Mouse (Mus musculus) left cerebral cortex, adult 11 months (tissue): Measurements from ENCODE around the gene Kri1.
"Not testable (repeated sequence)": the region's sequence is repeated elsewhere in the genome, so short reads cannot be mapped to it uniquely, and the experiment has no call there.

Experiments
- DNase-seq: peaks from one replicate; pipeline ENCODE4 v3.0.0; 2022; ENCODE audit warnings: low spot score

The Kri1 gene

DNA sequence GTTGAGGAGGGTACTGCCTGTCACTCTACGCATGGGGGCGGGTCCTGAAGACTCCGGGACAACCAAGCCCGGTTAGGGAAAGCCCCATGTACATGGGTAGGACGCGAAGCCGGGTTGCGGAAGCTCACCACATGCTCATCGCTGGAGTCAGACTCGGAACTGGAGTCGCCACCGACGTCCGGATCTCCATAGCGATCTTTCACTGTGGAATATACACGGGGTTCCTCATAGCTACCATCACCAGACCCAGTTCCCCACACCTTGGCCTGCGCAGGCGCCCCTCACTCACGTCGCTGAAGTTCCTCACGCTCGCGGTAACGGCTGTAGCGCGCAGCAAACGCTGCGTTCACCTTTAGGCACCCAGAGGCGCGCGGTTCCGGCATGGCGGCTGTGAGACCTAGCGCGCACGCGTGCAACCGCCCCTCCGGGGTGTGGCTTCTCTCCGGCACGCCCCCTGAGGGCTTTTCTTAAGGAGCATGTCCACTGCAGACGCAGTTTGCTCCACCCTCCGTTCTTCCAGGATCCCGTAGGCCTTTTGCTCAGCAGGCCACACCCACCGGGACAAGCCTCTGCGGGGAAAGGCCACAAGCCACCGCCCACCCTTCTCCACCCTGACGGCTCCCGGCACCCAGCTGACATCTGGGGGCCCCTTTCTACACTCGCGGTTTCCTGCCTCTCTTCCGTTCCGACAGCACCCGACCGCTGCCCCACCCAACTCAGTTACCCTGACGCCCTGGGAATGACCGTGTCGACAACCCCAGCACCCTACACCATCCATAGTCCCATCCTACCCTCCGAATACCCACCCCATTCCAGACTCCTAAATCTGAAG is at the start of gene Kri1:
Kri1 (minus strand) TSS at position 399 of the 832 bp plus-strand sequence.
- peak; percentile 96 for DNase-seq

DNA sequence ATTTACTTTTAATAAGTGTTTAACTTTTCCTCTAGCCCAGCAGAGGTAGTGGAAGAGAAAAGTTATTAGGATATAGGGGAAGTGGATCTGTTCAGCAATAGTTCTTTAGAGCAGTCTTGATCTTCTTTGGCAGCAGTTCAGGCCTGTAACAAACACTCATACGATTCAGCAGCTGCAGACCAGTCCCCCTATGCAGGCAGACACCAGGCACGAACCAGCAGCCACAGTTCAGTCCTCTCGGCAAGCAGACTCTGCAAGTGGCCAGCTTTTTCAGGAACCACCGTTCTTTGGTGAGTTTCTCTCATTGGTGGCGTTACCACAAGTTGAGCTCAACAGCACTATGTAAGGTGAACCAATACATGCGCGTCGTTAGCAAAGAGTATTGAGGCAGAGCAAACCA is 48.7 kb upstream of the Kri1 start:
- no peak for DNase-seq

DNA sequence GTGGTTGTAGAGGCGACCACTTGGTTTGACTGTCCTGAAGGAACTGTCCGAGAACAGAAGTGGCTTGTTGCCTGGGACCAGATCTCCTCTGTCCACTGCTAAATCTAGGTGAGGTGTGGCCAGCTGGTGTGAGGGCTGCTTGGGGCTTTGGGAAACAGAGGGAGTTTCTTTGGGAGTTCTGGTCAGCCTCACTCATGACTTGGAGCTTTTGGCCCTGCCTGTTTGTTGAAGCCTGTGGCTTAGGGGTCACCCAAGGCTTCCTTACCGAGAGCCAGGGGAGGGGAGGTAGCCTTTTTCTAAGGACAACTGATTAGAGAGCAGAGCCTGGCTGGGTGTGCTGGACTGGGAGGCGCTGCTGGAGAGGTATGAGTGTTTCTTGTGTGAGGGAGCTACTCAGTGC is 47.6 kb upstream of the Kri1 start:
- no peak for DNase-seq

DNA sequence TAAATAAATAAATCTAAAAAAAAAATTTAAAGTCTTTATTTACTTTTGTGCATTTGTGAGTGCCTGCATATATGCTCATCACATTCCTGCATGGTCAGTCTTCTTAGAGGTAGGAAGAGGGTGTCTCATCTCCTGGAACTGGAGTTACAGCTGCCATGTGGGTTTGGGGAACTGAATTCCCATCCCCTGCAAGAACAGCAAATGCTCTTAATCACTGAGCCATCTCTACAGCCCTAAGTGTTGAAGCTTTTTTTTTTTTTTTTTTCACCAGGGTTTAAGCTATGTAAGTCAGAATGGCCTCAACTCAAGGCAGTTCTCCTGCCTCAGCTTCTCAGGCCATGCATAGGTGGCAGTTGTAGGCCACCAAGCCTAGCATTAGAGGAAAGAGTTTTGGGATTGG is 47.0 kb upstream of the Kri1 start:
- no peak for DNase-seq

DNA sequence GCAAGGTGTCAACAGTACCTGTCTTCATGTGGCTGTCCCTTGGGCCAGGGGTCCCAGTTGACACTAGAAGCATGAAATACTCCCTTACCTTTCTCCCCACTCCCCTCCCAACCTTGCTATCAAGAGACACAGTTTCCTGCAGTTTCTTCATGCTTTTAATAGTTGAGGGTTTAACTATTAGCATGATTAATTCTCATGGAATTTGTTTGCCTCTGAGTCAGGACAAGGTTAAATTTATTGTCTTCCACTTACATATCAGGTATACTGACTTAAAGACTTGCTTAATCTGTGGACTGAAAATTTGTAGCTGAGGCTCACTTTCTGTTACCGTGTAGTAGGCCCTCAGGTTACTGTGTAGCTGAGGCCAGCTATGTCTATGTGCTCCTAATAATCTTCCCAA is 45.8 kb upstream of the Kri1 start:
- DNase-seq, result no peak

DNA sequence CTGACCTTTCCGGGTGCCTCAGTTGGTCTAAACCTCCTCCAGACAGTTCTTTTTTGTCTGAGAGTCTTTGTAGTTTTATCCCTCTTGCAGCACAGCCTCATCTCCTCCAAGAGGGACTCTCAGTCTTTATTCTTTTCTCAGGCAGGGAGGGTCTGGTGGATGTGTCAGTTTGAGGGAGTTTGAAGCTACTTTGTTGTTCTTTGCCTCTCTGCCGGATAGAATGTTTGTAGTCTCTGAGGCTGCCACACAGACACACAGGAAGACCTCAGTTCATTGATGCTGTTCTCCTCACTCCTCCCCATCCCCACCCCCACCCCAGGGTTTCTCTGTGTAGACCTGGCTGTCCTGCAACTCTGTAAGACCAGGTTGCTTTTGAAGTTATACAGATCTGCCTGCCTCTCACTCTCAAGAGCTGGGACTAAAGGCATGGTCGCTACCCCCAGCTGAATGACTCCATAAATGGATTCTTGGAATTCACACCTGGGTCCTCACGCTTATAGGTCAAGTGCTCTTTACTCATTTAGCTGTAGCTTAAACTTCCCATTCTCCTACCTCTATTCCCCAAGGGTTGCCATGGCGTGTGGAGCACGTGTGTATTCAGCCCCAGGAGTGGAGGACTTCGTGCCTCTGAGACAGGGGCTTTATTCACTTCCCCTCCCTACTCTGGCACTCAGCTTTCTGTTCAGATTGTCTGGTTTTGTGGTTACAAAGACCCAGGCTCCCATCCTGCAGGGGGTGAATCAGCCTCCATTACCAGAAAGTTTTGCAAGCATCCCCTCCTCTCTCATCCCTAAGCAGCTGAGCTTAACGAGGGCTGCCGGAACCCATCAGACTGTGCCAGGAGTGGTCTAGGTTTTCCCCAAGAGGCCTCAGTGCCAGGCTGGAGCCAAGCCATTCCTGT is 44.6 kb upstream of the Kri1 start:
- DNase-seq, result no peak

DNA sequence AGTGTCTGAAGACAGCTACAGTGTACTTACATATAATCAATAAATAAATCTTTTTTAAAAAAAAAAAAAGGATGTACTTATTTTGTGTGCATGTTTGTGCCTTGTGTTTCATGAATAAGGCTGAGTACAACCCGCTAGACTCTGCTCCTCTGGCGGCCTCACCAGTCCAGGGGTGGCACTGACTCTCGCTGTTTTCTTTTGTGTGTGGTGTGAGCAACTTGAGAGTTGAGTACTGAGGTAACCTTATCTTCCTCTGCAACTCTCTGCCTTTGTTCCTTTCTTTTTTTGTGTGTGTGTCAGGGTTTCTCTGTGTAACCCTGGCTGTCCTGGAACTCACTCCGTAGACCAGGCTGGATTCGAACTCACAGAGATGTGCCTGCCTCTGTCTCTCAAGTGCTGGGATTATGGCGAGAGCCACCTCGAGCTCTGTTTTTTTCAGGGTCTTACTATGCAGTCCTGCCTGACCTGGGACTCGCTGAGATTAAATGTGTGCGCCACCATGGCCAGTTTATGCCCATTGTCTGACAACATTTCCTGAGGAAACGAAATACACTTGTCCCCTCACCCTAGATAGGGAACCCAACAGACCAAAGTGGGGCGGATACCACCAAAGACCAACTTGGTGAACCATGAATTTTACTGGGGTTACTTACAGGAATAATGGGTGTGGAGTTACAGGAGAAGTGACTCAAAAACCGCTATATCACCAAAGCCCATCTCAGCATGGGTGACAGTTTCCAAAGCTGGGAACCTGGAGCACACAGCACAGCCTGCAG is 43.8 kb upstream of the Kri1 start:
- no peak for DNase-seq

DNA sequence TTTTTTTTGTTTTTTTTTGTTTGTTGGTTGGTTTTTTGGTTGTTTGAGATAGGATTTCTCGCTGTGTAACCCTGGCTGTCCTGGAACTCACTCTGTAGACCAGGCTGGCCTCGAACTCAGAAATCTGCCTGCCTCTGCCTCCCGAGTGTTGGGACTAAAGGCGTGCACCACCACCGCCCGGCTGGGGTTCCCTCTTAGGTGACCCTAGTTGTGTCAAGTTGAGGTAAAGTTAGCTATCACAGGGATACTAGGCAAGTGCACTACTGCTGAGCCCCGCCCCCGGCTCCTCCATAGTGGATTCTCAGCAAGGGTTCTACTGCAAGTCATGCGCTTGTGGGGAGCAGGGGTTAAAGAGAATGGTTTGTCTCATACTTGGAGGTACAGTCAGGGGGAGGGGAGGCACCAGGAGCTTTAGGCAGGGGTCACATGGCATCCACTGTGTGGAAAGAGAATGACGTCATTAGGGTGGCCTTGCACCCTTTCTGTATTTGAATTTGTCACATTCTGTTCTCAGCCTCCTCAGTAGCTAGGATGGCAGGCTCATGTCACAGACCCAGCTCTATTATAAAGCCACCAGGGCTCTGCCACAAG is 42.0 kb upstream of the Kri1 start:
- DNase-seq, result no peak

DNA sequence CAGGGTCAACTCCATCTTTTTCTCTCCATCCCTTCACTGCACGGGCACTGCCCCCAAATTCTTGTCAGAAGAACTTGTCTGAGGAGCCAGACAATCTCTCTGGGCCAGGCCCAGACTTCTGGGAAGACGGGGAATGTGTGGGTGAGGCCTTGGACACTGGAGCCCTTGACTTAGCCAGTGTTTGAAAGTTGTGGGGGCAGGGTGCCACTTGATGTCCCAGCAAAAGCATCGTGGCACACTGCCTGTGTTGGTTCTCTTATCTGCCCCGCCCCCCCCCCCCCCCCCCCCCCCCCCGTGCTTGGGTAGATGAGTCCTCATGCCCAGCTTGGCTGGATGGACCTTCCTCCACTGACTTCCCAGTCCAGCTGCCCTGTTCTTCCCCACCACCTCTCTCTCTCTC is 41.3 kb upstream of the Kri1 start:
- DNase-seq, result no peak

DNA sequence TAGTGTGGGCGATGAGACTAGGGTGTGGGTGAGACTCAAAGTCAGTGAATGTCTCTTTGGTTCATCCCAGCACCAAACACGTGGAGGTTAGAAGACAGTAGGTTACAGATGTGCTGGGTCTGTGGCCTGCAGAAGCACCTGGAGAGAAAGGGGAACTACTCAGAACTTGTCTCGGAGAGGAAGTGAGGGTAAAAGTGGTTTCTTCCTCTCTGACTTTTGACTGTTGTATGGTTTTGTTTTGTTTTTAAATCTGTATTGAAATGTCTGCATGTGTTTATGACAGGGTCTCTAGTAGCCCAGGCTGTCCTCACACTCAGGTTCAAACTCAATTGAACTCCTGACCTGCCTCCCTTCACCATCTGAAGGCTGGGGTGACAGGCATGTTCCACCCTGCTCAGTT is 40.3 kb upstream of the Kri1 start:
- DNase-seq, result no peak

DNA sequence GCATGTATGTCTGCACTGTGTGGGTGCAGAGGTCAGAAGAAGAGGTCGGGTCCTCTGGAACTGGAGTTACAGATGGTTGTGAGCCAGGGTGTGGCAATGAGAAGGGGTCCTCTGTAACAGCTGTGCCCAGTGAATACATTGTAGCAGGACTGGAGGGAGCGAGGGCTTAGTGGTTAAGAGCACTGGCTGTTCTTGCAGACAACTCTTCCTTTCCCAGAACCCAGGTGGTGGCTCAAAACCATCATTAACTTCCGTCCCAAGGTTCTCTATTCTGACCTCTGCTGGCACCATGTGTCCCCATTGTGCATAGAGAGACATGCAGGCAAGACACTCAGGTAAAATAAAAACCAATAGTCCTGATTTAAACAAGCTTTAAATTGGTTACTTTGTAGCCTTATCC is 39.8 kb upstream of the Kri1 start:
- DNase-seq, result no peak

DNA sequence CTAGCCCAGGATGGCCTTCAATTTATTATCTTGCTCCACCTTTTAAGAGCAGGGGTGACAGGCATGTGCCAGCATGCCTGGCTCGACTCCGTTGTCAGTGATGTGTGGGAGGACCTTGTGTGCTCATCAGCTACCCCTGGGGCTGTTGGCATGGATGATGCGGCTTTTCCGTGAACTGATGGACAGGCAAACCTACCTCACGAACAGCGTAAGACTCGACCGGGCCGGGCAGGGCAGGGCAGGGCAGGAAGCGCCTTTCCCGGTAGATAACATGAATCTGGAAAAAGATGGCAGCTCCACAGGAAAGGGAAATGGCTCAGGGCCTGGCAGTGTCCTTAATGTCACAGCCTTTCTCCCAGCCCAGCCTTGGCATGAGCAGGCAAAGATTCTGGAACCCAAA is 36.5 kb upstream of the Kri1 start:
- no peak for DNase-seq

DNA sequence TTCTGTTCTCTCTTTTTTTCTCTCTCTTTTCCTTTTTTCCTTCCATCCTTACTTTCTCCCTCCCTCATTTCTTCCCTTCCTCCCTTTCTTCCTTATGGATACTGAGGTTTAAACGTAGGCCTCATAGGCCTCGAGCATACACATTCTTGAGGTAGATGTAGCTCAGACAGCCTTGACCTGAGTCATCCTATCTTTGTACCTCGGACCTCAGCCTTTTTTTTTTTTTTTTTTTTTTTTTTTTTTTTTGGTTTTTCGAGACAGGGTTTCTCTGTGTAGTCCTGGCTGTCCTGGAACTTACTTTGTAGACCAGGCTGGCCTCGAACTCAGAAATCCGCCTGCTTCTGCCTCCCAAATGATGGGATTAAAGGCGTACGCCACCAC is 35.1 kb upstream of the Kri1 start:
- DNase-seq, result not testable (repeated sequence)

DNA sequence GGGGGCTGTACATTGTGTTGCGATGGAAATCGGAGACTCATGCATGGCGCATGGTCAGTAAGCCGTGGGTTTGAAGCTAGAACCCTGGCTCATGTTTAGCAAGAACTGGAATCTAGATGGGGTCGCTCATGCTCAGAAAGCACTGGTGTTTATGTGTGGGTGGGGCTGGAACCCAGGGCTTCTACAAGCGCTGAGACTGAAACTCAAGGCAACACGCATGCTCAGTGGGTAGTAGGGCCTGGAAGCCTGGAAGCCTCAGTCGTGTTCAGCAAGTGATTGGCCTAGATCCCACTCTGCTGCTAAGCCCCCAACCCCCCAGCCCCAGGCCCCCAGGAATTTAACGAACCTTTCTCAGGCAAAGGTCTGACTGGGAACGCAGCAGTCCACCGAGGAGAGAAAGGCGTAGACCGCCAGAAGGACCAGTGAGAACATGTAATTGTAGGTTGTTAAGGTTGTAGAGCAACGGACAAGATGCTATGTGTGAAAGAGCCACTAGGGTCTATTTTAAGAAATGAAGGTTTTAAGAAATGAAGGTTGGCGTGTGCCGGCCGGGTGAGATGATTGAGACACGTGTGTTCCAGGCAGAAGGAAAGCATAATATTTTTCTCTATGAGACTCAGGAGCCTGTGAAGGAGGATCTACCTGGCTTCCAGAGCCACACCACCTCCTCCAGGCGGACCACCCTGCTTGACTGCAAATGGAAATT is 34.6 kb upstream of the Kri1 start:
- no peak for DNase-seq

DNA sequence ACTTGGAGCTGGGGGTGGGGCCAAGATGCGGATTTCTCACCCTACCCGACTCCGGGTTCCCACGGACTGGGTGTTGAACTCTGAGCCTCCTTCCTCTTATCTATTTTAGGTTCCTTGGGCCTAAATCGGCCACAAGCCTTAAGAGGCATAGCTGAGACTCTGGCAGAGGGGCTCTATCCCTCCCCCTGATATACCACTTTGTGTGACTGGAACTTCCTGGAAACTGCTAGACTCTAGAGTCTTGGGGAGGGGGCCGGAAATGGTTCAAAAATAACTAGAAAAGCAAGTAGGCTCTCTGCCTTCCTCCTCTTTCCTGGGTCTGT is 33.7 kb upstream of the Kri1 start:
- peak; percentile 26 for DNase-seq

DNA sequence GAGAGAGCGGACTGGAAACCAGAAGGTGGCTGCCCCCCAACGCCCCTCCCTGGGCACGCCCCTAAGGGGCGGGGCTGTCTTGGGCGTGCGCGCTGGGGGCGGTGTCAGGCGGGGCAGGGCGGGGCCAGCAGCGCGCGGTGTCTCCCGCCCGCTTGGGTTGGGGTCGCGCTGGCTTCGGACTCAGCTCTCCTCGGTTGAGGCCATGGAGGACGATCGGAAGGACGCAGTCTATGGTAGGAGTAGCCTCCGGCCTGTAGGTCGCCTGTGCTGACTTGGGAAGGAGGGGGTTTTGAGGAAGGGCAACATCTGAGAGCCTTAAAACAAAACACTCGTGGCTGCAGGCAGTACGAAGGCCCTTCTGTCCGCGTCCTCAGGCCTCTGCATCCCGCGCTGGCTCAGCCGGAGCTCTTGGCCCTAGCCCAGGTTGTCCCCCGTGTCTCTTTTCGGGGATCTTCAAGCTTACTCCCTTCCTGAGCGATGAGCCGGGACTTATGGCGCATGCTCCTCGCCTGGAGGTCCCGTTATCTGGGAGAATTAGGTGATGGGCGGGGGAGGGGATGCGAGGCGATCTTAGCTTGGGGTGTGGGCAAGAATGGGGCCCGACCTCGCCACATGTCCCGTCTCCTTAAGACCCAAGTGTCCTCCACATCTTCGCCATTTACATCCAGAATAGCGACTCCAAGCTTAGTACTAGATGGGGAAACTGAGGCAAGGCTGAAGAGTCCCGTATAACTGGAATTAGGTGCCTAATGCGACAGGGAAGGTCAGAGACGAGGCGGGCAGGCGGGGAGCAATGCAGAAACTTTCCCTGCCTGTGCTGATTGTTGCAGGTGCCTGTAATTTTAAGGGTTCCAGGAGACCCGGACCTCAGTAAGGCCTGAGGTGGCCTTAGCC is 33.1 kb upstream of the Kri1 start, which contains the start of gene Slc44a2:
Slc44a2 (plus strand) TSS at position 80 of the 894 bp plus-strand sequence.
- DNase-seq, result peak; percentile 63

DNA sequence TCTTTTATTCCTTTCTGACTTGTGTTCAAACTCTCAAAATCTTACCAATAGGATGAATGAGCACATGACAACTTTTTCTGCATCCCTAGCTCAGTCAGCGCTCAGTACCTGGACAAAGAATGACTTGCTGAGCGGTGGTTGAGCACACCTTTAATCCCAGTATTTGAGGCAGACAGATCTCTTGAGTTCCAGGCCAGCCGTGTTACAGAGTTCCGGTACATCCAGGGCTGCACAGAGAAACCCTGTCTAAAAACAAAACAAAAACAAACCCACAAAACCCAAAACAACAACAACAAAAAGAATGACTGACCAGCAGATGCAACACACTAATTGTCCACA is 32.5 kb upstream of the Kri1 start:
- no peak for DNase-seq

DNA sequence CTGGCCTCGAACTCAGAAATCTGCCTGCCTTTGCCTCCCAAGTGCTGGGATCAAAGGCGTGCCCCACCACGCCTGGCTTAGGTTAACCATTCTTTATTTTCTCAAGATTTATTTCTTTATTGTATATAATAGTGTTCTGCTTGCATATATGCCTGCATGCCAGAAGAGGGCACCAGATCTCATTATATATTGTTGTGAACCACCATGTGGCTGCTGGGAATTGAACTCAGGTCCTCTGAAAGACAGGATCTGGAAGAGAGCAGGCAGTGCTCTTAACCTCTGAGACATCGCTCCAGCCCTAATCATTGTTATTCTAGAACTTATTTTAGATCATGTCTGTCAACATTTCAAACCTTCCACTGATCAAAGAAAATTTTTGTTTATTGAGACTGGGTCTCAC is 31.7 kb upstream of the Kri1 start:
- DNase-seq, result no peak

DNA sequence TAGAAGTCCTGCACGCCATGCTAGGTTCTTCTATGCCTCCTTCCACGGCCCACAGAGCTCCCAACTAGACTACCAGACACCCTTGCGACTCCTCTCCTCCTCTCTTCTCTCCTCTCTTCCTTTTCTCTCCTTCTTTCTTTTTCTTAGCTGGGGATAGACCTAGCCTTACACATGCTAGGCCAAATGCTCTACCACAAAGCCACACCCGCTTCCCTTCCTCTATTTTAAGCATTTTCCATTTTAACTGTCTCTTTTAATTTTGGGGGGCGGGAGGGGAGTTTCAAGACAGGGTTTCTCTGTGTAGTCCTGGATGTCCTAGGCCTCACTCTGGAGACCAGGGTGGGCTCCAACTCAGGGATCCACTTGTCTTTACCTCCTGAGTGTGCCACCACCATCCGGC is 31.0 kb upstream of the Kri1 start:
- DNase-seq, result no peak

DNA sequence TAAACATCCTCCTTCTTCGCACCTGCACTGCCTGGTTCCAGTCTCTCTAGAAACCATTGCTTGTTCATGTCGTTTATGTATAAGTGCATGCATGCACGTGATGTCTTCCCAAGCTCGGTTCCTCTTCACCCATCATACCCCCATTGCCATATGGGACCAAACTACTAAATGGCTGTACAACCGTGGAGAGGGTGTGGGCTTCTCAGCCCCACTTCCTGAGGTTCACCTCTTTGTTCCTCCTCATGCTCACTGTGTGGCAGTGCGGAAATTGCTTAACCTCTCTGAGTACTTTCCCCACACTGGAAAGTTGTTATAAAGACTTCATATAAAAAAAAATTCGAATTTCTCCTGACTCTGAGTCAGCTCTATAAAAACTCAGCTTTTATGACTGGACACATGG is 28.9 kb upstream of the Kri1 start:
- DNase-seq, result no peak

DNA sequence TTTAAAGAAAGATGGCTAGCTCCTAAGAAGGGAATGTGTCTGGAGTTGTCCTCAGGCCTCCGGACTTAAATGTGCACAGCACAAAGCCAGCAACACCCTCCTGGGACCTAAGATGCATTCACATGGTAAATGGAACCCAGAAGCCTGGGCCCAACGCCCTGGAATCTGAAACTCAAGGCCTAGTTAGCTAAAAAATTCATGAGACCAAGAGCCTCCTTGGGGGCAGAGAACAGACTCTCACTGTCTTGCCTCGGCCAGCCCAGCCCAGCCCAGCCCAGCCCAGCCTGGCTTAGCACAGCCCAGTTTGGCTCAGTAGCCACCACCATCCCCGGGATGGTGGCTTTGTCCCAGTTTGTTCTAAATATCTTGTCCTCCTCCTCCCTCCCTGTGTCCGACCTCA is 27.7 kb upstream of the Kri1 start:
- DNase-seq, result no peak
